Mouse (Mus musculus) liver, embryonic 12.5 days (tissue): ENCODE results near the gene Mief1. TPM values are rescaled to one million over a fixed set of nuclear protein-coding genes. Genes with fewer than 3 reads are reported as not detected.

ENCODE experiments used
- ATAC-seq: fragments of 200-750 bp; cut with Nextera tagmentation; 2 replicates; pipeline ENCODE4 v1.8.0; 2017; ENCODE audit warnings: moderate number of reproducible peaks, mild to moderate bottlenecking, moderate library complexity
- H3K27ac ChIP-seq: fragments of 300-500 bp; sonication (generic); 2 replicates; pipeline ENCODE4 v1.5.1; 2016; ENCODE audit warnings: mild to moderate bottlenecking
- H3K27me3 ChIP-seq: fragments of 300-500 bp; sonication (generic); replicated peaks from 2 replicates; pipeline ENCODE4 v1.6.1; 2016; ENCODE audit warnings: mild to moderate bottlenecking, moderate library complexity
- H3K36me3 ChIP-seq: fragments of 300-500 bp; sonication (generic); 2 replicates; pipeline ENCODE4 v1.6.1; 2016; ENCODE audit warnings: mild to moderate bottlenecking, moderate library complexity
- H3K4me1 ChIP-seq: fragments of 300-500 bp; sonication (generic); 2 replicates; pipeline ENCODE4 v1.6.1; 2016
- H3K4me2 ChIP-seq: fragments of 300-500 bp; sonication (generic); 2 replicates; pipeline ENCODE4 v1.6.1; 2016; ENCODE audit warnings: mild to moderate bottlenecking, moderate library complexity
- H3K4me3 ChIP-seq: fragments of 300-500 bp; sonication (generic); 2 replicates; pipeline ENCODE4 v1.5.1; 2016; ENCODE audit warnings: mild to moderate bottlenecking, moderate library complexity
- H3K9ac ChIP-seq: fragments of 300-500 bp; sonication (generic); 2 replicates; pipeline ENCODE4 v1.6.1; 2016; ENCODE audit warnings: mild to moderate bottlenecking, moderate library complexity
- H3K9me3 ChIP-seq: fragments of 300-500 bp; sonication (generic); replicated peaks from 2 replicates; pipeline ENCODE4 v1.6.1; 2016; ENCODE audit warnings: mild to moderate bottlenecking, moderate library complexity
- WGBS: fragments of 180-500 bp; shearing (Covaris S2); methylation state at CpG from one replicate; pipeline ENCODE4 v1.1.7; 2016; ENCODE audit not compliant: insufficient replicate concordance; 5-methylcytosine and 5-hydroxymethylcytosine counted together
- polyA plus RNA-seq: library from polyadenylated mRNA; unstranded; fragments of >200 nt; fragmentation: Nextera tagmentation; extraction: Ambion mirVana; gene quantifications from 2 replicates; pipeline ENCODE4 v1.2.1, GENCODE M21; 2016

The Mief1 gene
- polyA plus RNA-seq, 1 experiment from 2014 or later: 30.1 TPM

DNA sequence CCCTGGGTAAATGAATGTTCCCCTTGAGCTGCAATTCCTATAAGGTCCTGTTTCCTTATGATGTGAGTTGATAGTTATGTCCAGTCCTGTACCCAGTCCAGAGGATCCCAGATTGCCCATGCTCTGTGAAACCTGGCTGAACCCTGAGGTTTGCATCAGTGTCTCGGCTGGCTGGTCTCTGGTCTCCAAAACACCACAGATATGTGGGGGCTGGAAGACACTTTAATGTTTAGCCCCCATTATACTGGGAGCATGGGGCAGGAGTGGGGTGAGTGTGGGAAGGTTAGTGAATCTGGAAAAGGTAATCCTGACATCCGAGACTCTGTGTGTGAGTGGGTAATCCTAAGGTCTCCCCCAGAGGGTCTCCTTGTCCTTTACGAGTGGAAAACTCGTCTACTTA, 765 bp upstream of the Mief1 start:
- no peak for ATAC-seq
- peak overlapping the region; percentile 58 for H3K9ac ChIP-seq
- H3K9me3 ChIP-seq: no peaks in the 10 kb centered on the region
- H3K27ac ChIP-seq: peak overlapping the region; percentile 87
- H3K4me3 ChIP-seq: no peak overlapping the region
- H3K4me1 ChIP-seq: peaks cover 47% of the 10 kb centered on the region
- peak overlapping the region; percentile 61 for H3K4me2 ChIP-seq
- no peaks in the 10 kb centered on the region for H3K27me3 ChIP-seq
- peaks cover 29% of the 10 kb centered on the region for H3K36me3 ChIP-seq
- WGBS: 63% methylated on average over 4 of the region's 4 CpGs

DNA sequence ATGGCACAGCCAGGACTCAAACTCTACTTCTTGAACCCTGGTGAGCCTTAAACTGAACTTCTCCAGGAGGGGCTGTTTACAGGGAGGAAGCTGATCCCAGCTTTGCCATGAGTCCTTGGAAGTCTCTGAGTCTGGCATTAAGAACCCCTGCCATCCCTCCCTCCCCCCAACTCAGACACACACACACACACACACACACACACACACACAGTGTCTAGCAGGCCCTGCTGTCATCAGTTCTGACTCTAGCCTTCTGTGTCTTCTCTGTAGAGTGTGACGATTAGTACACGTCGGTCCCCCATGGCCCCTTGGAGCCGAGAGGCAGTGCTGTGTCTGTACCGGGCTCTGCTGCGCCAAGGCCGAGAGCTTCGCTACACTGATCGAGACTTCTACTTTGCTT, 1.7 kb downstream of the Mief1 start, which contains the start of gene AC140267.1:
Gene AC140267.1 (plus strand): TSS at position 301 of the 400 bp plus-strand sequence.
- Histone ChIP-seq H3K9ac (peak within 1 kb of the TSS; percentile 93), H3K9me3 (no peaks in the 10 kb centered on the region), H3K36me3 (peaks cover 48% of the 10 kb centered on the region), H3K4me2 (peak within 1 kb of the TSS; percentile 96), H3K27ac (peak within 1 kb of the TSS; percentile 86), H3K27me3 (no peaks in the 10 kb centered on the region), H3K4me1 (peaks cover 47% of the 10 kb centered on the region), H3K4me3 (peak within 1 kb of the TSS; percentile 97)
- no peak for ATAC-seq
- 88% methylated on average over 9 of the region's 9 CpGs for WGBS

DNA sequence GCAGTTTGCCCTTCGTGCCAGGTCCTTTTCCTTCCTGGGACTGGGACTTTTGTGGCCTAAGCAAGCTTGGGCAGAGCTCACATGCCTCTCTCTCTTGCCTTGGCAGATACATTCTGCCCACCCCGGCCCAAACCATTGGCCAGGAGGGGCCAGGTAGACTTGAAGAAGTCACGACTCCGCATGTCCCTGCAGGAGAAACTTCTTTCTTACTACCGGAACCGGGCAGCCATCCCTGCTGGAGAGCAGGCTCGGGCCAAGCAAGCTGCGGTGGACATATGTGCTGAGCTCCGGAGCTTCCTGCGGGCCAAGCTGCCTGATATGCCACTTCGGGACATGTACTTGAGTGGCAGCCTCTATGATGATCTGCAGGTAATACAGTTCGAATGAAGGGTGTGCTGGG, 14.3 kb downstream of the Mief1 start:
- 92% methylated on average over 12 of the region's 12 CpGs for WGBS
- no peaks in the 10 kb centered on the region for H3K27me3 ChIP-seq
- no peak overlapping the region for H3K4me2 ChIP-seq
- H3K9me3 ChIP-seq: no peaks in the 10 kb centered on the region
- H3K9ac ChIP-seq: no peak overlapping the region
- no peak for ATAC-seq
- peaks cover 93% of the 10 kb centered on the region for H3K36me3 ChIP-seq
- peak overlapping the region; percentile 97 for H3K27ac ChIP-seq
- no peak overlapping the region for H3K4me3 ChIP-seq
- peaks cover 55% of the 10 kb centered on the region for H3K4me1 ChIP-seq

DNA sequence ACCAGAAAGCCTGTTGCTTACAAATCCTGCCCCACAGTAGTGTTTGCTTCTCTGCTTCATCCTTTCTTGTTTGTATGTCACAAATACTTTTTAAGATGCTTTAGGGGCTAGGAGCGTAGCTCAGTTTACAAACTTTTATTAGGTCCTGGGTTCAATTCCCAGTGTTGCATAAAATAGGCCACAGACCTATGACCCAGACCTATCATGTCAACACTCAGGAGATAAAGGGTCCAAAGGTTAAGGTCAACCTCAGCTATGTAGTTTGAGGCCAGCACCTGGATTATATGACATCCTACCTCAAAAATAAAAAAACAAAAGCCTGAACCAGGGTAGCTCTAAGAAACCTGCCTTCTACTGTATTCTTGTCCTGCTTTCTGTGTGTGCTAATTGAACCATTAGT, 14.8 kb downstream of the Mief1 start:
- no peak overlapping the region for H3K9ac ChIP-seq
- no peaks in the 10 kb centered on the region for H3K9me3 ChIP-seq
- H3K27ac ChIP-seq: peak overlapping the region; percentile 97
- H3K4me3 ChIP-seq: no peak overlapping the region
- ATAC-seq: no peak
- WGBS: 86% methylated on average over 1 of the region's 1 CpGs
- H3K27me3 ChIP-seq: no peaks in the 10 kb centered on the region
- peaks cover 93% of the 10 kb centered on the region for H3K36me3 ChIP-seq
- H3K4me2 ChIP-seq: no peak overlapping the region
- H3K4me1 ChIP-seq: peaks cover 60% of the 10 kb centered on the region

DNA sequence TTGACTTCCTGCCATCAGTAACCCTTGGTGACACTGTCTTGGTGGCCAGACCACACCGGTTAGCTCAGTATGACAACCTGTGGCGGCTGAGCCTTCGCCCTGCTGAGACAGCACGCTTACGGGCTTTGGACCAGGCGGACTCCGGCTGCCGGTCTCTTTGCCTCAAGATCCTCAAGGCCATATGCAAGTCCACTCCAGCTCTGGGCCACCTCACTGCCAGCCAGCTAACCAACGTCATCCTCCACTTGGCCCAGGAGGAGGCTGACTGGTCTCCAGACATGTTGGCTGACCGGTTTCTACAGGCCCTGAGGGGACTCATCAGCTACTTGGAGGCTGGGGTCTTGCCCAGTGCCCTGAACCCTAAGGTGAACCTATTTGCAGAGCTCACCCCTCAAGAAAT, 15.9 kb downstream of the Mief1 start:
- Histone ChIP-seq H3K9ac (peak overlapping the region; percentile 66), H3K4me1 (peaks cover 70% of the 10 kb centered on the region)
- 87% methylated on average over 10 of the region's 10 CpGs for WGBS

GRCm38 (mm10) chr15:80250586-80250985, 16.8 kb downstream of the Mief1 start:
- Histone ChIP-seq H3K9me3 (no peaks in the 10 kb centered on the region), H3K27me3 (no peaks in the 10 kb centered on the region), H3K4me1 (peaks cover 70% of the 10 kb centered on the region), H3K27ac (peak overlapping the region; percentile 97), H3K36me3 (peaks cover 77% of the 10 kb centered on the region), H3K4me2 (peak overlapping the region; percentile 71), H3K9ac (peak overlapping the region; percentile 66), H3K4me3 (peak overlapping the region; percentile 42)
- WGBS: 13% methylated on average over 6 of the region's 6 CpGs
- ATAC-seq: peak; percentile 67

More for the DNA sequence above, 15.9 kb downstream of the Mief1 start:
- Histone ChIP-seq H3K9me3 (no peaks in the 10 kb centered on the region), H3K4me3 (no peak overlapping the region), H3K36me3 (peaks cover 84% of the 10 kb centered on the region), H3K27me3 (no peaks in the 10 kb centered on the region), H3K4me2 (peak overlapping the region; percentile 71), H3K27ac (peak overlapping the region; percentile 97)
- no peak for ATAC-seq

GRCm38 (mm10) chr15:80253530-80253929, 19.7 kb downstream of the Mief1 start:
- Histone ChIP-seq H3K4me3 (no peak overlapping the region), H3K4me1 (peaks cover 83% of the 10 kb centered on the region), H3K9ac (peak overlapping the region; percentile 100), H3K27ac (peak overlapping the region; percentile 99), H3K9me3 (no peaks in the 10 kb centered on the region), H3K36me3 (peaks cover 75% of the 10 kb centered on the region), H3K4me2 (peak overlapping the region; percentile 85), H3K27me3 (no peaks in the 10 kb centered on the region)
- 63% methylated on average over 2 of the region's 2 CpGs for WGBS
- ATAC-seq: no peak

GRCm38 (mm10) chr15:80254207-80254606, 20.4 kb downstream of the Mief1 start:
- peaks cover 75% of the 10 kb centered on the region for H3K36me3 ChIP-seq
- WGBS: 50% methylated on average over 6 of the region's 6 CpGs
- H3K4me2 ChIP-seq: peak overlapping the region; percentile 85
- H3K4me3 ChIP-seq: peak overlapping the region; percentile 98
- H3K27ac ChIP-seq: peak overlapping the region; percentile 99
- H3K27me3 ChIP-seq: no peaks in the 10 kb centered on the region
- H3K9ac ChIP-seq: peak overlapping the region; percentile 100
- H3K4me1 ChIP-seq: peaks cover 83% of the 10 kb centered on the region
- H3K9me3 ChIP-seq: no peaks in the 10 kb centered on the region
- ATAC-seq: no peak

GRCm38 (mm10) chr15:80254847-80255645, 21.2 kb downstream of the Mief1 start, which contains the start of gene Atf4:
Atf4 (plus strand) TSS chr15:80255184.
- ATAC-seq: peak; percentile 85
- no peaks in the 10 kb centered on the region for H3K9me3 ChIP-seq
- under 1% methylated on average over 62 of the region's 62 CpGs for WGBS
- H3K36me3 ChIP-seq: peaks cover 75% of the 10 kb centered on the region
- no peaks in the 10 kb centered on the region for H3K27me3 ChIP-seq
- peaks cover 83% of the 10 kb centered on the region for H3K4me1 ChIP-seq
- H3K4me3 ChIP-seq: peak within 1 kb of the TSS; percentile 98
- peak within 1 kb of the TSS; percentile 99 for H3K27ac ChIP-seq
- H3K9ac ChIP-seq: peak within 1 kb of the TSS; percentile 100
- H3K4me2 ChIP-seq: peak within 1 kb of the TSS; percentile 85

DNA sequence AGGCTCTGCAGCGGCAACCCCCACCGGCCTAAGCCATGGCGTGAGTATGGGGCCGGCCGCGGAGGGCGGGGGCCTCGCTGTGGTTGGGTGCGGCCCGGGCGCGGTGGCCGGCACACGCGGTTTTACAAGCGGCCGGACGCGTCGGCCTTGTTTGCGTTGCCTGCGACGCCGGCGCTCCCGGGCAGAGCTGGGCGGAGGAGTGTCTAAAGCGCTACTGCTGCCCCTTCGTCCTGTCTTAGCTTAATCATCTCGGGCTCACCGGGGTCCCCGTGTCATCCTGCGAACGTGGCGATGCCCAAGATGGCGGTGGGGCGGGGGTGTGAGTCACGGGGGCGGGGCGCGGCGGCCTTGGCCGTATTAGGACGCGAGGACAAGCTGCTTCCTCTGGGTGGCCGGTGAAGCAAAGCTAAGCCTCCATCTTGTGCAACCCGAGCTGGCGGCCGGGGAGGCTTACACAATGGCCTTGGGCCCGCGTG, 21.9 kb downstream of the Mief1 start:
- Histone ChIP-seq H3K27me3 (no peaks in the 10 kb centered on the region), H3K4me2 (peak overlapping the region; percentile 85), H3K9me3 (no peaks in the 10 kb centered on the region), H3K36me3 (peaks cover 78% of the 10 kb centered on the region), H3K4me3 (peak overlapping the region; percentile 98), H3K9ac (peak overlapping the region; percentile 100), H3K27ac (peak overlapping the region; percentile 99), H3K4me1 (peaks cover 83% of the 10 kb centered on the region)
- peak; percentile 29 for ATAC-seq
- under 1% methylated on average over 51 of the region's 51 CpGs for WGBS

DNA sequence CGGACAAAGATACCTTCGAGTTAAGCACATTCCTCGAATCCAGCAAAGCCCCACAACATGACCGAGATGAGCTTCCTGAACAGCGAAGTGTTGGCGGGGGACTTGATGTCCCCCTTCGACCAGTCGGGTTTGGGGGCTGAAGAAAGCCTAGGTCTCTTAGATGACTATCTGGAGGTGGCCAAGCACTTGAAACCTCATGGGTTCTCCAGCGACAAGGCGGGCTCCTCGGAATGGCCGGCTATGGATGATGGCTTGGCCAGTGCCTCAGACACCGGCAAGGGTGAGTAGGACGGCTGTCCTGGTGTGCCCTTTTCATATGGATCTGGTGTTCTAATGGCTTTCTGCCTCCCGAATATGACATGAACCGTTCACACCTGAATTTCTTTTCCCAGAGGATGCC, 22.4 kb downstream of the Mief1 start:
- H3K4me1 ChIP-seq: peaks cover 82% of the 10 kb centered on the region

More for the DNA sequence above, 22.4 kb downstream of the Mief1 start:
- peak overlapping the region; percentile 100 for H3K9ac ChIP-seq
- no peak for ATAC-seq
- H3K4me3 ChIP-seq: peak overlapping the region; percentile 98
- peaks cover 78% of the 10 kb centered on the region for H3K36me3 ChIP-seq
- 4% methylated on average over 16 of the region's 16 CpGs for WGBS
- peak overlapping the region; percentile 99 for H3K27ac ChIP-seq
- peak overlapping the region; percentile 85 for H3K4me2 ChIP-seq
- no peaks in the 10 kb centered on the region for H3K9me3 ChIP-seq
- no peaks in the 10 kb centered on the region for H3K27me3 ChIP-seq
